Mouse (Mus musculus): ENCODE measurements at regions not wholly inside any gene's neighbourhood (a gene's known extent, or its start where the extent isn't known, plus 50 kb on each side); places are given as distances from the start of the nearest gene placed in this dataset.

GRCm38 (mm10) chr4:28298911-28299353 is 514.0 kb upstream of the Epha7 start:
- H3K4me1 ChIP-seq (ENCODE audit: control insufficient read depth, insufficient read depth, low read length), result peaks cover 4% of the 10 kb centered on the region
- no peak overlapping the region for H3K27ac ChIP-seq (ENCODE audit: insufficient read depth, low read depth, low read length)
- no peak overlapping the region for H3K4me3 ChIP-seq (ENCODE audit: insufficient read depth, low read length)
- TF ChIP-seq CTCF (IDR thresholded peaks at IDR 0.05; ENCODE audit: low read depth, low read length) (no peak), POLR2A (IDR thresholded peaks at IDR 0.05; ENCODE audit: borderline replicate concordance, low read depth, low read length) (no peak)

GRCm38 (mm10) chr4:28300018-28300440 is 512.9 kb upstream of the Epha7 start:
- H3K4me3 ChIP-seq (ENCODE audit: insufficient read depth, low read length), result no peak overlapping the region
- peaks cover 4% of the 10 kb centered on the region for H3K4me1 ChIP-seq (ENCODE audit: control insufficient read depth, insufficient read depth, low read length)
- TF ChIP-seq CTCF (IDR thresholded peaks at IDR 0.05; ENCODE audit: low read depth, low read length) (no peak), POLR2A (IDR thresholded peaks at IDR 0.05; ENCODE audit: borderline replicate concordance, low read depth, low read length) (no peak)
- no peak overlapping the region for H3K27ac ChIP-seq (ENCODE audit: insufficient read depth, low read depth, low read length)

GRCm38 (mm10) chr4:28301686-28302085 is 511.2 kb upstream of the Epha7 start:
- Histone ChIP-seq H3K4me3 (ENCODE audit: insufficient read depth, low read length) (no peak overlapping the region), H3K27ac (ENCODE audit: insufficient read depth, low read depth, low read length) (no peak overlapping the region), H3K4me1 (ENCODE audit: control insufficient read depth, insufficient read depth, low read length) (peaks cover 4% of the 10 kb centered on the region)
- TF ChIP-seq POLR2A (IDR thresholded peaks at IDR 0.05; ENCODE audit: borderline replicate concordance, low read depth, low read length) (no peak), CTCF (IDR thresholded peaks at IDR 0.05; ENCODE audit: low read depth, low read length) (no peak)

- no peak for TF ChIP-seq POLR2A (IDR thresholded peaks at IDR 0.05; ENCODE audit: borderline replicate concordance, low read depth, low read length)
- TF ChIP-seq CTCF (IDR thresholded peaks at IDR 0.05; ENCODE audit: low read depth, low read length), result no peak
- Histone ChIP-seq H3K4me1 (ENCODE audit: control insufficient read depth, insufficient read depth, low read length) (no peaks in the 10 kb centered on the region), H3K27ac (ENCODE audit: insufficient read depth, low read depth, low read length) (no peak overlapping the region), H3K4me3 (ENCODE audit: insufficient read depth, low read length) (no peak overlapping the region)
Observed at GRCm38 (mm10) chr4:28331036-28331435, 481.9 kb upstream of the Epha7 start.

- no peaks in the 10 kb centered on the region for H3K4me1 ChIP-seq (ENCODE audit: control insufficient read depth, insufficient read depth, low read length)
- H3K4me3 ChIP-seq (ENCODE audit: insufficient read depth, low read length), result no peak overlapping the region
- H3K27ac ChIP-seq (ENCODE audit: insufficient read depth, low read depth, low read length), result no peak overlapping the region
- TF ChIP-seq POLR2A (IDR thresholded peaks at IDR 0.05; ENCODE audit: borderline replicate concordance, low read depth, low read length) (no peak), CTCF (IDR thresholded peaks at IDR 0.05; ENCODE audit: low read depth, low read length) (no peak)
Observed at GRCm38 (mm10) chr4:28364566-28364965, 448.4 kb upstream of the Epha7 start.

GRCm38 (mm10) chr4:28377087-28377486 is 435.8 kb upstream of the Epha7 start:
- Histone ChIP-seq H3K4me3 (ENCODE audit: insufficient read depth, low read length) (no peak overlapping the region), H3K27ac (ENCODE audit: insufficient read depth, low read depth, low read length) (no peak overlapping the region), H3K4me1 (ENCODE audit: control insufficient read depth, insufficient read depth, low read length) (no peaks in the 10 kb centered on the region)
- no peak for TF ChIP-seq CTCF (IDR thresholded peaks at IDR 0.05; ENCODE audit: low read depth, low read length)
- TF ChIP-seq POLR2A (IDR thresholded peaks at IDR 0.05; ENCODE audit: borderline replicate concordance, low read depth, low read length), result no peak

- H3K4me3 ChIP-seq (ENCODE audit: insufficient read depth, low read length), result no peak overlapping the region
- H3K4me1 ChIP-seq (ENCODE audit: control insufficient read depth, insufficient read depth, low read length), result no peaks in the 10 kb centered on the region
- TF ChIP-seq CTCF (IDR thresholded peaks at IDR 0.05; ENCODE audit: low read depth, low read length), result no peak
- TF ChIP-seq POLR2A (IDR thresholded peaks at IDR 0.05; ENCODE audit: borderline replicate concordance, low read depth, low read length), result no peak
- H3K27ac ChIP-seq (ENCODE audit: insufficient read depth, low read depth, low read length), result no peak overlapping the region
Observed at GRCm38 (mm10) chr4:28378661-28379060, 434.3 kb upstream of the Epha7 start.

GRCm38 (mm10) chr4:28424341-28424740 is 388.6 kb upstream of the Epha7 start:
- Histone ChIP-seq H3K4me3 (ENCODE audit: insufficient read depth, low read length) (no peak overlapping the region), H3K4me1 (ENCODE audit: control insufficient read depth, insufficient read depth, low read length) (peaks cover 28% of the 10 kb centered on the region), H3K27ac (ENCODE audit: insufficient read depth, low read depth, low read length) (peak overlapping the region; percentile 91)
- TF ChIP-seq POLR2A (IDR thresholded peaks at IDR 0.05; ENCODE audit: borderline replicate concordance, low read depth, low read length) (no peak), CTCF (IDR thresholded peaks at IDR 0.05; ENCODE audit: low read depth, low read length) (no peak)

GRCm38 (mm10) chr4:28440161-28440560 is 372.8 kb upstream of the Epha7 start:
- no peak overlapping the region for H3K27ac ChIP-seq (ENCODE audit: insufficient read depth, low read depth, low read length)
- no peaks in the 10 kb centered on the region for H3K4me1 ChIP-seq (ENCODE audit: control insufficient read depth, insufficient read depth, low read length)
- H3K4me3 ChIP-seq (ENCODE audit: insufficient read depth, low read length), result no peak overlapping the region
- TF ChIP-seq CTCF (IDR thresholded peaks at IDR 0.05; ENCODE audit: low read depth, low read length) (no peak), POLR2A (IDR thresholded peaks at IDR 0.05; ENCODE audit: borderline replicate concordance, low read depth, low read length) (no peak)

- H3K27ac ChIP-seq (ENCODE audit: insufficient read depth, low read depth, low read length), result no peak overlapping the region
- TF ChIP-seq CTCF (IDR thresholded peaks at IDR 0.05; ENCODE audit: low read depth, low read length) (no peak), POLR2A (IDR thresholded peaks at IDR 0.05; ENCODE audit: borderline replicate concordance, low read depth, low read length) (no peak)
- no peak overlapping the region for H3K4me3 ChIP-seq (ENCODE audit: insufficient read depth, low read length)
- H3K4me1 ChIP-seq (ENCODE audit: control insufficient read depth, insufficient read depth, low read length), result no peaks in the 10 kb centered on the region
Observed at GRCm38 (mm10) chr4:28453111-28453510, 359.8 kb upstream of the Epha7 start.

- Histone ChIP-seq H3K4me1 (ENCODE audit: control insufficient read depth, insufficient read depth, low read length) (no peaks in the 10 kb centered on the region), H3K4me3 (ENCODE audit: insufficient read depth, low read length) (no peak overlapping the region), H3K27ac (ENCODE audit: insufficient read depth, low read depth, low read length) (no peak overlapping the region)
- TF ChIP-seq POLR2A (IDR thresholded peaks at IDR 0.05; ENCODE audit: borderline replicate concordance, low read depth, low read length) (no peak), CTCF (IDR thresholded peaks at IDR 0.05; ENCODE audit: low read depth, low read length) (no peak)
Observed at GRCm38 (mm10) chr4:28456312-28456711, 356.6 kb upstream of the Epha7 start.
